Mouse (Mus musculus): Measurements from ENCODE around the gene Irf7. TPM values are rescaled to one million over a fixed set of nuclear protein-coding genes. Genes with fewer than 3 reads are reported as not detected.

The Irf7 gene
- polyA plus RNA-seq, 1 experiment, result 1.6 TPM

- TF ChIP-seq POLR2A (IDR thresholded peaks at IDR 0.05; ENCODE audit: borderline replicate concordance, extremely low read depth, insufficient read depth, insufficient read length, poor library complexity, severe bottlenecking) (no peak), CTCF (IDR thresholded peaks at IDR 0.05; ENCODE audit: borderline replicate concordance, extremely low read depth, insufficient read depth, insufficient read length) (no peak)
- DNase-seq (ENCODE audit: low read depth), result peak; percentile 28
Observed at GRCm38 (mm10) chr7:141292583-141293388, 26.5 kb upstream of the Irf7 start.

GRCm38 (mm10) chr7:141291921-141292582, 25.8 kb upstream of the Irf7 start, which contains the start of gene Drd4:
TSS of gene Drd4 (plus strand) at chr7:141292006.
- TF ChIP-seq CTCF (IDR thresholded peaks at IDR 0.05; ENCODE audit: borderline replicate concordance, extremely low read depth, insufficient read depth, insufficient read length) (no peak), POLR2A (IDR thresholded peaks at IDR 0.05; ENCODE audit: borderline replicate concordance, extremely low read depth, insufficient read depth, insufficient read length, poor library complexity, severe bottlenecking) (no peak)
- peak; percentile 64 for DNase-seq (ENCODE audit: low read depth)

GRCm38 (mm10) chr7:141288042-141288441, 21.8 kb upstream of the Irf7 start:
- DNase-seq (ENCODE audit: low read depth), result no peak
- no peak for TF ChIP-seq POLR2A (IDR thresholded peaks at IDR 0.05; ENCODE audit: borderline replicate concordance, extremely low read depth, insufficient read depth, insufficient read length, poor library complexity, severe bottlenecking)
- no peak for TF ChIP-seq CTCF (IDR thresholded peaks at IDR 0.05; ENCODE audit: borderline replicate concordance, extremely low read depth, insufficient read depth, insufficient read length)

- DNase-seq (ENCODE audit: low read depth), result no peak
- TF ChIP-seq CTCF (IDR thresholded peaks at IDR 0.05; ENCODE audit: borderline replicate concordance, extremely low read depth, insufficient read depth, insufficient read length) (no peak), POLR2A (IDR thresholded peaks at IDR 0.05; ENCODE audit: borderline replicate concordance, extremely low read depth, insufficient read depth, insufficient read length, poor library complexity, severe bottlenecking) (no peak)
Observed at GRCm38 (mm10) chr7:141282756-141283155, 16.5 kb upstream of the Irf7 start.

GRCm38 (mm10) chr7:141281442-141281841, 15.2 kb upstream of the Irf7 start:
- TF ChIP-seq POLR2A (IDR thresholded peaks at IDR 0.05; ENCODE audit: borderline replicate concordance, extremely low read depth, insufficient read depth, insufficient read length, poor library complexity, severe bottlenecking), result no peak
- peak; percentile 82 for DNase-seq (ENCODE audit: low read depth)

DNA sequence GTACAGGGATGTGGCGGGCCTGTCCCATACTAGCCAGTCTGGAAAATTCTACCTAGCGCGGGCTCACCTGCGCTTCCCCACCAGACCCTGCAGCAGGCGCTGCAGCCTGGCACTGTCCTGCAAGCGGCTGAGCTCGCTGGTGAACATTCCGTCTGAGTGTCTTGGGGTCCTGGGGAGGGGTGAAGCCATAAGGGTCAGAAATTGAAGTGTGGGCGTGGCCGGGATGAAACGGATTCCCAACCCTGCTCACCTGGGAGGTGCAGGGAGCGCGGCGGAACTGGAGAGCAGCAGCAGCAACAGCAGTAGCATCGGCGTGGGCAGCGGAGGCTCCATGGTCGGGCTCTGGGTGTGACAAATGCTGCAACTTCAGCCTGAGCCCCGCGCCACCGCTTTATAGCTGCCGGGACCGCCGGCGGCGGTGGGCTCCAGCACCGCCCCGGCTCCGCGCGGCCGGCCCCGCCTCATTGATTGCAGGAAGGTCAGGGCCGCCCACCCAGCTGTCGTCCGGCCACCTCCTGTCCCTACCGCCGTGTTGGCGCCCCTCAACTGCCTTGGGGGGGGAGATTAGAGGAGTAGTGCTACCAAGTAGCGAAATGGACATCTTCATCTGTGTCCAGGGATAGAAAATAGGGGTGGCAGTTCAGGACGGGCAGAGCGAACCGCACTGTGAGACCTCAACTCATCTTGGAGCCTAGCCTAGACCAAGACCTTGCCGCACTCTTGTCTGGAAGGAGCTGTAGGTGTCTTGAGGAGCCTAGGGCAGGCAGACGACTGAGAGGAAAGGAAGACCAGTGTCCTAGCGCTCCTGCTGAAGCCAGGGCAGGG, 12.7 kb upstream of the Irf7 start, which contains the start of gene Sct:
Sct (minus strand) TSS at position 368 of the 825 bp plus-strand sequence.
- TF ChIP-seq CTCF (IDR thresholded peaks at IDR 0.05; ENCODE audit: borderline replicate concordance, extremely low read depth, insufficient read depth, insufficient read length), result peak; percentile 60
- TF ChIP-seq POLR2A (IDR thresholded peaks at IDR 0.05; ENCODE audit: borderline replicate concordance, extremely low read depth, insufficient read depth, insufficient read length, poor library complexity, severe bottlenecking), result no peak
- peak; percentile 73 for DNase-seq (ENCODE audit: low read depth)

DNA sequence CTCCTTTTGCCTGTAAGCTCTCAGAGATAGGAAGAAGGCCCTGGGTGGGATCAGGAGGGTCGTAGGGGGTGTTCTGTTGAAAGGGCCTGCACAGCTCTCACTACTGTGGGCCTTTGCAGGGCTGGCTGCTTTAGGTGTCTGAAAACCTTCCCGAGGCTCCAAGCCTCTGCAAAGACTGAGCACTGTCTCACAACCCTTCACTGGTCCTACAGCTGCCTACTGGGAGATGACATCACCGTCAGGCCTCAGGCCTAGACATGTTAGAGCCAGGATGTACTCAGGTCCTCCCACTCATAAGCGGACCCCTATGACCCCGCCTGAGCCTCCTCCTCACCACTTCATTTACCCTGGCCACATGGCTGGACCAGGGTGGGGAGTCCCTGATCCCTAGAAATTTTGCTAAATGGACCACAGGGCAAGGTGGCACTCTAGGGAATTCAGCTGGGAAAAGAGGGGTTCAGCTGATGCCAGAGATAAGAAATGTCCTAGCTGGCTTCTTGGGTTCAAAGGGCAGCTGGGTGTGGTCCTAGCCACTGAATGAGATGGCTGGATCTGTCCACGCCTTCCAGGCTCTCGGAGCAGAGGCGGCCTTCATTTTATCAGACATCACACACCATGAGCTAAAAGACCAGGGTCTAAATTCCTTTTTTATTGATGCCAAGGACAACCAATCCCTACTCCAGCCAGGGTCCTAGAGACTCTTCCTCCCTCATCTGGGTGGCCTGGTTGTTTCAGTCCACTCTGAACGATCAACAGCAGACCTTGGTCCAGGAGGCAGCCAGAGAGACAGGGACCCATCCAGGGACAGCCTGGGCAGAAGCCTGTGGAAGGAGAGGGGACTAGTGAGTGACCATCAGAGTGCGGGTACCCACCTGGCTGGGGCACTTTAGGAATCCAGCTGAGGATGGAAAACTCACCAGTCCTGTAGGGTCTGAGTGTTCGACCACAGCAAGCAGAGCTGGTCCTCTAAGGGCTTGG, 11.7 kb upstream of the Irf7 start:
- TF ChIP-seq POLR2A (IDR thresholded peaks at IDR 0.05; ENCODE audit: borderline replicate concordance, extremely low read depth, insufficient read depth, insufficient read length, poor library complexity, severe bottlenecking), result no peak
- TF ChIP-seq CTCF (IDR thresholded peaks at IDR 0.05; ENCODE audit: borderline replicate concordance, extremely low read depth, insufficient read depth, insufficient read length), result no peak
- no peak for DNase-seq (ENCODE audit: low read depth)

- no peak for TF ChIP-seq CTCF (IDR thresholded peaks at IDR 0.05; ENCODE audit: borderline replicate concordance, extremely low read depth, insufficient read depth, insufficient read length)
- DNase-seq (ENCODE audit: low read depth), result no peak
Observed at GRCm38 (mm10) chr7:141276546-141276945, 10.3 kb upstream of the Irf7 start, which contains the start of gene Cdhr5. TSS of gene Cdhr5 (minus strand) at chr7:141276786.

DNA sequence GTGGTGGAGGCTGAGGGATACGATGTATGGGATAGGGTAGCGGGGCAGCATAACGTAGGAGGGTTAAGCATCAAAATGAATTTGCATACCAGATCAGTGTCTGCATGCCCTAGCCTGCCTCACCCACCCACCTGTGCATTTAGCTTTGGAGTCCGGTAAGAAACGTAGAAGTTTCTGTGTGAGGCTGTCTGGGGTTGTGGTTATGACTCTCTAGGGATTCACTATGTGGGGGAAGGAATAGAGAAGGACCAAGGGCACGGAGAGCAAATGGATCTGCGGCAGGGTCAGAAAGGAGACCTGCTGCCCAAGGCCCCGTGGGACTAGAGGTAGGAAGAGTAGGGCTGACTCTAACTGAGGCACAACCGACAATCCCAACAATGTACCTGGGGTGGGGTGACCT, 9.1 kb upstream of the Irf7 start:
- DNase-seq (ENCODE audit: low read depth), result no peak
- no peak for TF ChIP-seq POLR2A (IDR thresholded peaks at IDR 0.05; ENCODE audit: borderline replicate concordance, extremely low read depth, insufficient read depth, insufficient read length, poor library complexity, severe bottlenecking)
- TF ChIP-seq CTCF (IDR thresholded peaks at IDR 0.05; ENCODE audit: borderline replicate concordance, extremely low read depth, insufficient read depth, insufficient read length), result no peak

- TF ChIP-seq POLR2A (IDR thresholded peaks at IDR 0.05; ENCODE audit: borderline replicate concordance, extremely low read depth, insufficient read depth, insufficient read length, poor library complexity, severe bottlenecking) (no peak), CTCF (IDR thresholded peaks at IDR 0.05; ENCODE audit: borderline replicate concordance, extremely low read depth, insufficient read depth, insufficient read length) (no peak)
- no peak for DNase-seq (ENCODE audit: low read depth)
Observed at GRCm38 (mm10) chr7:141270631-141271030, 4.3 kb upstream of the Irf7 start.

Data from brain, embryonic 14.5 days (tissue).